Mouse (Mus musculus): ENCODE measurements around the gene Ubn2. TPM values are rescaled to one million over a fixed set of nuclear protein-coding genes. Genes with fewer than 3 reads are reported as not detected.
A peak's percentile ranks its signal among the peaks of the same experiment; 100 is the strongest.
"Not testable (repeated sequence)": the region's sequence is repeated elsewhere in the genome, so short reads cannot be mapped to it uniquely, and the experiment has no call there.

The Ubn2 gene
- polyA plus RNA-seq, 1 experiment from 2014 or later: 10.0 TPM

DNA sequence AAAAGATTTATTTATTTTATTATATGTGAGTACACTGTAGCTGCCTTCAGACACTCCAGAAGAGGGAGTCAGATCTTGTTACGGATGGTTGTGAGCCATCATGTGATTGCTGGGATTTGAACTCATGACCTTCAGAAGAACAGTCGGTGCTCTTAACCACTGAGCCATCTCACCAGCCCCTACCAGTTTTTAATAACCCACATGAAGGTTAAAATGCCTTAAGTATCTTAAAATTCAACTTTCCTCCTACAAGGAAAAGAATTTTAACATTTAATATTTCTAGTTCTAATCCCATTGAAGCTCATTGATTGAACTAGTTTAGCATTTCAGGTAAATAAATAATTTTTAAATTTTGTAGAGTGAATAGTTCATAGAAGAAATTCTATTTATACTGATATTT lies 113.3 kb downstream of the Ubn2 start:
- H3K9me3 ChIP-seq (ENCODE audit: control insufficient read depth, low read length); H3K4me3 ChIP-seq (ENCODE audit: low read depth, low read length); DNase-seq (ENCODE audit: low spot score); H3K27ac ChIP-seq (replicated peaks; ENCODE audit: low read depth, low read length); H3K4me2 ChIP-seq (ENCODE audit: low read depth, low read length); H3K36me3 ChIP-seq (ENCODE audit: control insufficient read depth, insufficient read depth, low read length); H3K9ac ChIP-seq (ENCODE audit: low read depth, low read length); H3K27me3 ChIP-seq (replicated peaks; ENCODE audit: control insufficient read depth, insufficient read depth, low read length); H3K4me1 ChIP-seq (ENCODE audit: control insufficient read depth, insufficient read depth, low read length); ATAC-seq (ENCODE audit: low read depth): not testable (repeated sequence)
- 91% methylated on average over 2 of the region's 2 CpGs for WGBS

DNA sequence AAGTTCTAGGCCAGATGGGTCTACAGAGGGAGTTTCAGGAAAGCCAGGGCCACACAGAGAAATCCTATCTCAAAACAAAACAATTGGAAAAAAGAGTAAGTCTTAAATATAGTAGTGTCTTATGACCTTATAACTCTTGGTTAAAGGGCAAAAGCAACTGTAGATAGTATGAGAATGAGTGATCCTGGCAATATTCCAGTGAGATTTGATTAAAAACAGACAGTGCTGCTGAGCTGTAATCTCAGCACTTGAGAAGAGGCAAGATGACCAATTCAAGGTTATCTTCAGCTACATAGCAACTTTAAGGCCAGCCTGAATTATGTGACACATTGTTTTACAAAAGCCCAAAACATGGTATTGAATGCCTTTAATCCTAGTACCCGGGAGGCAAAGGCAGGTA lies 114.0 kb downstream of the Ubn2 start:
- Histone ChIP-seq H3K27me3 (replicated peaks; ENCODE audit: control insufficient read depth, insufficient read depth, low read length) (no peaks in the 10 kb centered on the region), H3K9me3 (ENCODE audit: control insufficient read depth, low read length) (no peaks in the 10 kb centered on the region), H3K4me3 (ENCODE audit: low read depth, low read length) (no peak overlapping the region), H3K36me3 (ENCODE audit: control insufficient read depth, insufficient read depth, low read length) (no peaks in the 10 kb centered on the region), H3K27ac (replicated peaks; ENCODE audit: low read depth, low read length) (no peak overlapping the region), H3K4me2 (ENCODE audit: low read depth, low read length) (no peak overlapping the region), H3K9ac (ENCODE audit: low read depth, low read length) (no peak overlapping the region), H3K4me1 (ENCODE audit: control insufficient read depth, insufficient read depth, low read length) (no peaks in the 10 kb centered on the region)
- no peak for ATAC-seq (ENCODE audit: low read depth)
- DNase-seq (ENCODE audit: low spot score): no peak
- 74% methylated on average over 1 of the region's 1 CpGs for WGBS

DNA sequence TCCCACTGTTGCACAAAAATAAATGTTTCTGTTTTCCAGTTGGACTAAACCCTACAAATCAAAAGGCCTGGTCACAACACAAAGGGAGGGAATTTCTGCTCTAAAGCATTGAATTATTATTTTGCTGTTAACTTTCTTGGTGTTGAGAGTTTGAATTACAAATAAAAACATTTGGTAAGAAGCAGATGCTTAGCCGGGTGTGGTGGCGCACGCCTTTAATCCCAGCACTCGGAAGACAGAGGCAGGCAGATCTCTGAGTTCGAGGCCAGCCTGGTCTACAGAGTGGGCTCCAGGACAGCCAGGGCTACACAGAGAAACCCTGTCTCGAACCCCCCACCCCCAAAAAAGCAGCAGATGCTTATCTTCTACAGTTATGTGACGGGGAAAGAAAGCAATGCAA lies 114.8 kb downstream of the Ubn2 start:
- ATAC-seq (ENCODE audit: low read depth): not testable (repeated sequence)
- WGBS: 89% methylated on average over 7 of the region's 7 CpGs

DNA sequence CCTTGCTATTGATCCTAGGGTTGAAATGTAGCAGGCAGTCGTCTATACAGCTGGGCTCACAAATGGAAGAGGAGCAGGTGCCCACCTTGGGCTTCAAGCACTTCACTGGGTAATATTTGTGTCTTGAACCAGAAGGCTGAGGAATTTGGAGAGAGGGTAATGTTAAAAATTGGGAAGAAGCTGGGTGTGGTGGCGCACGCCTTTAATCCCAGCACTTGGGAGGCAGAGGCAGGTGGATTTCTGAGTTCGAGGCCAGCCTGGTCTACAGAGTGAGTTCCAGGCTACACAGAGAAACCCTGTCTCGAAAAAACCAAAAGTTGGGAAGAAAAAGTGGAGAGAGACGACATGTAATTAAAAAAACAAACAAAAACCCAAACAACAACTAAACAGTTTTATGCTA lies 116.1 kb downstream of the Ubn2 start:
- H3K27me3 ChIP-seq (replicated peaks; ENCODE audit: control insufficient read depth, insufficient read depth, low read length); H3K9me3 ChIP-seq (ENCODE audit: control insufficient read depth, low read length); H3K27ac ChIP-seq (replicated peaks; ENCODE audit: low read depth, low read length); ATAC-seq (ENCODE audit: low read depth); H3K4me1 ChIP-seq (ENCODE audit: control insufficient read depth, insufficient read depth, low read length); DNase-seq (ENCODE audit: low spot score); H3K36me3 ChIP-seq (ENCODE audit: control insufficient read depth, insufficient read depth, low read length): not testable (repeated sequence)
- 83% methylated on average over 6 of the region's 6 CpGs for WGBS
- Histone ChIP-seq H3K9ac (ENCODE audit: low read depth, low read length) (peak overlapping the region; percentile 97; the same call in 1 of the 2 replicates), H3K4me2 (ENCODE audit: low read depth, low read length) (peak overlapping the region; percentile 59), H3K4me3 (ENCODE audit: low read depth, low read length) (peak overlapping the region; percentile 74; the same call in 1 of the 2 replicates)

More for the DNA sequence above, 114.8 kb downstream of the Ubn2 start:
- not testable (repeated sequence) for H3K4me1 ChIP-seq (ENCODE audit: control insufficient read depth, insufficient read depth, low read length); H3K4me2 ChIP-seq (ENCODE audit: low read depth, low read length); H3K4me3 ChIP-seq (ENCODE audit: low read depth, low read length); H3K27ac ChIP-seq (replicated peaks; ENCODE audit: low read depth, low read length); DNase-seq (ENCODE audit: low spot score); H3K9me3 ChIP-seq (ENCODE audit: control insufficient read depth, low read length); H3K27me3 ChIP-seq (replicated peaks; ENCODE audit: control insufficient read depth, insufficient read depth, low read length); H3K9ac ChIP-seq (ENCODE audit: low read depth, low read length); H3K36me3 ChIP-seq (ENCODE audit: control insufficient read depth, insufficient read depth, low read length)

DNA sequence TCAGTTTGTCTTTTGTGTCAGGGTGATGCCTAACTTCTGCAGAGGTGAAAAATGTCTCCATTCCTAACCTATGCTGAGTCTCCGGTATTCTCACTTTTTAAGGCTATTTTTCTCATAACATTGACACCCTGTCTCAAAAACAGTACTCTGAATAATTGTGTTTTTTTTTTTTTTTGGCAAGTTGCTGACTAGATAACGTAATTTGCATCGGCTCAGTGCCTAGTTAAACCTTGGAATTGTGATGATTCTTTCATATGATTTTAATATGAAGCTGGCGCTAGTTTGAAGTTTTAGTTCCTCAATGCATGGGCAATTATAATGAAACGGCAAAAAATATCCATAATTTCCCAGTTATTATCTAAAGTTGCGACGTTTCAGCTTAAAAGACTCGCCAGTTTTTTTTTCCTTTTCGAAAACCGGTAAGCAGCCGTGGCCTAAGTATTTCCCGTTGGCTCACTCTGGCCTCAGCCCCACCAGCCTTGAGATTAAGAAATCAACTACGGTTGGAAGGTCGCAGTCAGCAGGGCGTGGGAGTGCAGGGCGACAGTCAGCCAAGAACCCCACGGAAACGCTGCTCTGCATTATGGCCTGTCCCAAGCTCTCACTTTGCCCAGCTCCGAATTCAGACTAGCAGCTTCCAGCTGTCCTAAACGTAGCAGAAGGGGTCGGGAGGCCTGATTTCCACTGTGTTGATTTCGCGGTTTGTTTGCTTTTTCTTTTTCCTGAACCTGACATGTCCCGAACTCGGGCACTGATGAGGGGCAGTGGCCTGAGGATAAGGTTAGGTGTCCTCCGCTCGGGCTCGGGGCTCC lies 116.7 kb downstream of the Ubn2 start:
- WGBS: 5% methylated on average over 28 of the region's 28 CpGs
- Histone ChIP-seq H3K4me2 (ENCODE audit: low read depth, low read length) (peak overlapping the region; percentile 59), H3K4me1 (ENCODE audit: control insufficient read depth, insufficient read depth, low read length) (peaks cover 8% of the 10 kb centered on the region; the same call in 1 of the 2 replicates), H3K4me3 (ENCODE audit: low read depth, low read length) (peak overlapping the region; percentile 74), H3K36me3 (ENCODE audit: control insufficient read depth, insufficient read depth, low read length) (no peaks in the 10 kb centered on the region; the same call in 1 of the 2 replicates), H3K9me3 (ENCODE audit: control insufficient read depth, low read length) (no peaks in the 10 kb centered on the region), H3K9ac (ENCODE audit: low read depth, low read length) (peak overlapping the region; percentile 97), H3K27me3 (replicated peaks; ENCODE audit: control insufficient read depth, insufficient read depth, low read length) (no peaks in the 10 kb centered on the region), H3K27ac (replicated peaks; ENCODE audit: low read depth, low read length) (peak overlapping the region; percentile 100)
- peak; percentile 12 for ATAC-seq (ENCODE audit: low read depth)
- peak; percentile 75 for DNase-seq (ENCODE audit: low spot score)

DNA sequence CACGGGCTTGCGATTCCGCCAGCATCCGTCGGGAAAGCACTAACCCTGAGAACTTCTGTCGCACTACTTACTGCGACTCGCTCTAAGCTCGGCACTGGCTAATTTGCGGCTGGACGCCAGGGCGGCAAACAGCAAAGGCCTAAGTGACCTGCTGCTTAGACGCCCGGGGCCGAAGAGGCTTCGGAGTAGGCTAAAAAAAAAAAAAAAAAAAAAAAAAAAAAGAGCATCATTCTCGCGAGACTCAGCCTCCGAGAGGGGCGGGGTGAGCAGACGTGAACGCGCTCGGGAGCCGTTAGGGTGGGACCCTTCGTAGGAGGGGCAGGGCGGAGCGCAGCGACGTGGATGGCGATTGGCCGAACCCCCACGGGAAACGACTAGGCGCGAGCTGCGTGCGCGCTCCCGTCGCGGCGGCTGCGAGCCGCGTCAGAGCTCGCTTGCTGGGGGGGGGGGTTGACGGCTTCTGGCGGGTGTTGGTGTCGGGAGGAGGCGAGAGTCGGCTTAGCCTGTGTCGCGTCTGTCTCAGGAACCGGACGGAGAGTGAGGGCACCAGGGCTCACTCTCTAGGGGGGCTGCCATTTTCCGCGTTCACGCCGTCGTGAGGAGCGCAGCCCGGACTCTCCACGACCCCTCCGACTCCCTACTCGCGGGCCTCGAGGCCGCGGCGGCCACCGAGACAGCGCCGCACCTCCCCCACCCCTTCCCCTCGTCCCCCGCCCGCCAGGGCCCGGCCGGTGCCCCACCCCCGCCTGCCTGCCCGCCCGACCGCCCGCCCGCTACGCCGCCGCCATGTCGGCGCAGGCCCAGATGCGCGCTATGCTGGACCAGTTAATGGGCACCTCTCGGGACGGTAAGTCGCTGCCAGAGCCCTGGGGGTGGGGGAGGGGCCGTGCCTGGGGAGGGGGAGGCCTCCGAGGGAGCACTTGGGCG lies 117.6 kb downstream of the Ubn2 start, which contains the start of gene Luc7l2:
Luc7l2 (plus strand) TSS at position 273 of the 927 bp plus-strand sequence.
- ATAC-seq (ENCODE audit: low read depth) (peak; percentile 88), DNase-seq (ENCODE audit: low spot score) (peak; percentile 99)
- H3K4me3 ChIP-seq (ENCODE audit: low read depth, low read length): peak within 1 kb of the TSS; percentile 74
- no peaks in the 10 kb centered on the region for H3K27me3 ChIP-seq (replicated peaks; ENCODE audit: control insufficient read depth, insufficient read depth, low read length)
- H3K4me2 ChIP-seq (ENCODE audit: low read depth, low read length): peak within 1 kb of the TSS; percentile 59
- no peaks in the 10 kb centered on the region for H3K9me3 ChIP-seq (ENCODE audit: control insufficient read depth, low read length)
- peak within 1 kb of the TSS; percentile 97 for H3K9ac ChIP-seq (ENCODE audit: low read depth, low read length)
- peak within 1 kb of the TSS; percentile 100 for H3K27ac ChIP-seq (replicated peaks; ENCODE audit: low read depth, low read length)
- WGBS: under 1% methylated on average over 47 of the region's 98 CpGs
- peaks cover 4% of the 10 kb centered on the region; the same call in 1 of the 2 replicates for H3K36me3 ChIP-seq (ENCODE audit: control insufficient read depth, insufficient read depth, low read length)
- peaks cover 8% of the 10 kb centered on the region; the same call in 1 of the 2 replicates for H3K4me1 ChIP-seq (ENCODE audit: control insufficient read depth, insufficient read depth, low read length)

DNA sequence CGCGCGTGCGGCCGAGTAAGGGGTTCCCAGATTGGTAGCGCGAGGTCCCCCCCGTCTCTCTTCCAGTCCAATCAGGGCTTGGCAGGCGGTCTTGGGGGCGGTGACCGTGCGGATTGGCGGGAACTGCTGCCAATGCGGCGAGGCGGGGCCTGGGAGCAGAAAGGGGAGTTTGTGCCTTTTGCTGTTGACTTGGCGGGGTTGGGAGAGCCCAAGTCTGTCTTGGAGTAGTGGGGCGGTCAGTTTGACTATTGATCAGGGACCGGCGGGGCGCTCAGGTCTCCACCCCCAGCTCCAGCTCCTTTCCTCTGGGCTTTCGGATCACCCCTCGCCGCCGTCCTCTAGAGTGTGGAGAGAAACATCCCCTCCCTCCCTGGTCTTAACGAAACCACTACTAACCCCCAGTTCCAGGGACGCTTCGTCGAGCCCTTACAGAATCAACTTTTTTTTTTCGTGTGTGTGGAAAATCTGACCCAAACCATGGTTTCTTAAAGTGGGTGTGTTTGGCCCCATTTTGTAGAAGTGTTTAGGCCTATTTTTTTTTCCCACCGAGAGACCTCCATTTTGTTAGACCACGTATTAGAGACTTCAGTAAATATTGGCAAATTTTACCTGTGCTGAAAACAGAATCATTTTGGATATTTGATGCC lies 118.4 kb downstream of the Ubn2 start:
- under 1% methylated on average over 24 of the region's 32 CpGs for WGBS

DNA sequence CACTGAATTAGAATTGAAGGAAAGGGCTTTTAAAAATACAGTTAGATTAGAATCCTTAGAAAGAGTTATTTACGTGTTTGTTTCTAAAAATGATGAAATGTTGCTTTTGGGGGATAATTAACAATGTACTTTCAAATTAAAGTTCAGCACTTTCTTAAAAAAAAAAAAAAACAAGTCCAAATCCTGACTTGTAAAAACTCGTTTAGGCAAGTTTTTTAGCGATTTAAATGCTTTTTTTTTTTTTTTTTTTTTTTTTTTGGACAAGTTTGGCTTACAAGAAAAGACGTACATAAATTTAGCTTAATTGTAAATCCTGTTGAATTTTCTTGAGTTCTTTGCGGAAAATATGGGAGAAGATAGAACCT lies 118.9 kb downstream of the Ubn2 start:
- 16% methylated on average over 5 of the region's 5 CpGs for WGBS
- H3K4me1 ChIP-seq (ENCODE audit: control insufficient read depth, insufficient read depth, low read length): peaks cover 8% of the 10 kb centered on the region; the same call in 1 of the 2 replicates
- peak overlapping the region; percentile 97 for H3K9ac ChIP-seq (ENCODE audit: low read depth, low read length)
- peaks cover 7% of the 10 kb centered on the region; the same call in 1 of the 2 replicates for H3K36me3 ChIP-seq (ENCODE audit: control insufficient read depth, insufficient read depth, low read length)
- no peak for ATAC-seq (ENCODE audit: low read depth)
- H3K27me3 ChIP-seq (replicated peaks; ENCODE audit: control insufficient read depth, insufficient read depth, low read length): no peaks in the 10 kb centered on the region
- H3K27ac ChIP-seq (replicated peaks; ENCODE audit: low read depth, low read length): peak overlapping the region; percentile 100
- peak overlapping the region; percentile 74 for H3K4me3 ChIP-seq (ENCODE audit: low read depth, low read length)
- H3K9me3 ChIP-seq (ENCODE audit: control insufficient read depth, low read length): no peaks in the 10 kb centered on the region
- peak overlapping the region; percentile 54 for H3K4me2 ChIP-seq (ENCODE audit: low read depth, low read length)
- DNase-seq (ENCODE audit: low spot score): no peak

More for the DNA sequence above, 118.4 kb downstream of the Ubn2 start:
- ATAC-seq (ENCODE audit: low read depth) (peak; percentile 95), DNase-seq (ENCODE audit: low spot score) (peak; percentile 99)
- Histone ChIP-seq H3K9ac (ENCODE audit: low read depth, low read length) (peak overlapping the region; percentile 97), H3K36me3 (ENCODE audit: control insufficient read depth, insufficient read depth, low read length) (peaks cover 4% of the 10 kb centered on the region; the same call in 1 of the 2 replicates), H3K4me3 (ENCODE audit: low read depth, low read length) (peak overlapping the region; percentile 74), H3K9me3 (ENCODE audit: control insufficient read depth, low read length) (no peaks in the 10 kb centered on the region), H3K27ac (replicated peaks; ENCODE audit: low read depth, low read length) (peak overlapping the region; percentile 100), H3K4me2 (ENCODE audit: low read depth, low read length) (peak overlapping the region; percentile 54), H3K27me3 (replicated peaks; ENCODE audit: control insufficient read depth, insufficient read depth, low read length) (no peaks in the 10 kb centered on the region), H3K4me1 (ENCODE audit: control insufficient read depth, insufficient read depth, low read length) (peaks cover 8% of the 10 kb centered on the region; the same call in 1 of the 2 replicates)
